Mouse (Mus musculus) olfactory bulb, adult 2 months (tissue): Measurements from ENCODE around the gene Garnl3.

Experiments used
- CTCF ChIP-seq: fragments of 200-500 bp; IDR thresholded peaks from 2 replicates; pipeline ENCODE4 v1.5.1; 2012; ENCODE audit warnings: low read depth, mild to moderate bottlenecking, low read length, moderate library complexity; ENCODE audit not compliant: insufficient read depth
- POLR2A ChIP-seq: fragments of 200-500 bp; IDR thresholded peaks from 2 replicates; pipeline ENCODE4 v1.6.1; 2012; ENCODE audit warnings: mild to moderate bottlenecking, low read depth, low read length, moderate library complexity; ENCODE audit not compliant: insufficient read depth

DNA sequence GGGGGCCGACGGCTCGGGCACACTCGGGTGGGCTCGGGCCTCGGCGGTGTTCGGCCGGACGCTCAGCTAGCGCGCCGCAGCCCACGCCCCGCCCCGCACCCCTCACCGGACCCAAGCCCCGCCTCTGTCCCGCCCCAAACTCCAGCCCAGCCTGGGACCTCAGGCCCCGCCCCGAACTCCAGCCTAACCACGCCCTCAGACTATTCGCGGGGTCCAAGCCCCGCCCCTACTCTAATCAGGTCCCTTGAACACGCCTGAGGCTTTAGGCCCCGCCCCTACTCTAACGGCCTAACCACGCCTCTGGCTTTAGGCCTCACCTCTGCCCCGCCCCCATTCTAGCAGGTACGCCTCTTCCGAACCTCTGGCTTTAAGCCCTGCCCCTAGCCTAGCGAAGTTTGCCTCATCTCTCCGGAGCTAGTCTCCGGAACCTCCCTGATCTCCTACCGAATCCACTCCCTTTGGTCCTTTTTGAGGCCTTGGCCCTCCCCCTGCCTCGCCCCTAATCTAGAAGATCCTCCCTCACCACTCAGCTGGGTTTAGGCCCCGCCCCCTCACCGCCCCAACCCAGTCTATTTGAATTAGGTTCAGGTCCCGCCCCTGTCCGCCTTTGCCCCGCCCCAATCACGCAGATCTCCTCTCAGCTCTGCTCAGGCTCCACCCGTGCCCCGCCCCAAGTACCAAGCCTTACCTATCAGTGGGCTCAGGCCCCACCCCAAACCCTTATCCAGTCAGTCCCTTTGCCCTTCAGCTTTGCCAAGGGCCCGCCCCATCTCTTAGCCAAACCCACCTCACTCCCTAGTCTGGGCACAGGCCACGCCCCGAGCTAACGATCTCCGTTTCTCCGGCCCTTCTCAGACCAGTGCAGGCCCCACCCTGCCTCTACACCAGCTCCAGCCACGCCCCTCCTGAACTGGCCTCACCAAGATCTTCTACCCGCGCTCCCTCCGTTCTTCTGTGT is 649 bp downstream of the Garnl3 start:
- TF ChIP-seq CTCF: no peak
- TF ChIP-seq POLR2A: no peak
